Mouse (Mus musculus) thymus, adult 18-20 months (tissue): ENCODE data around the gene Olfr134.
"Not testable (repeated sequence)": the region's sequence is repeated elsewhere in the genome, so short reads cannot be mapped to it uniquely, and the experiment has no call there.

Experiments used
- DNase-seq, 2 experiments: peaks; one replicate each; pipeline ENCODE4 v3.0.0; 2022; ENCODE audit warnings: mixed read lengths in 2 of 2

The Olfr134 gene

DNA sequence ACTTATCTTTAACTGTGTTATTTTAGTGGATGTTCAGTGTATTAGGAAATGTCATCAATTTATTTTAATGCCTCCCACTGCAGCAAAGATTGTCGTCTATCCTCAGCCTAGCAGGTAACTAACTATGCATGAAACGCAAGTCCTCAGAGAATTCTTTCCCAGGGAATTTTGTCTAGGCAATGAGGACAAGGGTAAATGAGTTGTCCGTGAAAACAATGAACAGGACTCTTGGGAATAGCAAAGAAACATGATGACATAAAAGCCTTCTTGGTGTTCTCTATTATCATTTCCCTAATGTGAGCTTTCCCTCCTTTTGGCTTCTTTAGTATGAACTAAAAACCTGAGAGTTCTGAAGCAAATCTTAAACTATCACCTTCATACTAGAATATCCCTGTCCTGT lies at the start of gene Olfr134:
Gene Olfr134 (plus strand): TSS at position 301 of the 400 bp plus-strand sequence.
- DNase-seq: no peak

DNA sequence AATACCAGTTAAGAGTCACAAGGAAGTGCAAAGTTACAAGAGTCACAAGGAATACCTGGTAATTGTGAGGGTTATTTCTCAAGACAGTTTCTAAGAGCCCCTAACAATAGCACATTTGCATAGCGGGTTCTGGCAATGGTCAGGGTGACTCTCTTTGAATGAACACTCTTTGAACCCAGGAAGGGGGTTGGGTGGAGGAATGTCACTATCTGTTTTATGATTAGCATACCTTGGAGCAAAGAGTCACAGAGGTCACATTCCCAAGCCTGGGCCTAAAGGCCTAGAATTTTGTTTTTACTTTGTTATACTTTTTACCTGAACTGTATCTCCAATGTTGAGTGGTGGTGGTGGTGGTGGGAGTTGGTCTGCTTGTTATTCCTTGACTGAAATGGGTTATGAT lies 47.0 kb upstream of the Olfr134 start:
- not testable (repeated sequence) for DNase-seq

DNA sequence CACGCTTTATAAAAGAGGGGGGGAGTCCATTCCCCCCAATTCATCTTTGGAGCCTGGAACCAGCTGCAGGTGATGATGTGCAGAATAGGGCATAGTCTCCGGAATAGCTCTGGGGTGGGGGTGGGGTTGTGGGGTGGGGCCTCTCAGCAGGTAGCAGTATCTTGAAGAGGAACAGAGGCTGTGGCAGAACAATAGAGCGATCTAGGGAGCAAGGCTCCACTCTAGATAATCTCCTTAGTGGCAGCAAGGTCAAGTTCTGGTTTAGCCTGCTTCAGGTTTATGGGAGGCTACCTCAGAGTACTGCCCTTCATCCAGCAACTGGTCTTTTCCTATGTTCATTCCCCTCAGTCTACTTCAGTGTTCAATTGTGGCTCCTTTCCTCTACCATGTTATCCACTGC lies 45.8 kb upstream of the Olfr134 start:
- not testable (repeated sequence) for DNase-seq

DNA sequence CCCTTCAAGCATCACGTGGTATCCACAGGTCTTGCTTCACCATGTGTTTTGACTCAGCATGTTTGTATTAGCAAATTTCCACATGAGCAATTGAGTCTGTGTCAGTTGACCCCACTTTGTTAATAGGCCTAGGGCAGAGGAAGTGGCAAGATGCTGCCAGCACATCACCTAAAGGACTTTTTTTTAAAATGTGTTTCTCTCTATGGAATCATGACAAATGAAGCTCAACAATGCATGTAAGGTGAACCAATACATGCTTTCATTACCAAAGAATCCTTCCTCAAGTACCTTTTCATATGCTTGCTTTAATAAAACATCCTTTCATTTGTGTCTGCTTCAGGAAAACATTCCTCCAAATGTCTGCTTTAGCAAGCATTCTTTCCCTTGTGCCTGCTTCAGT lies 36.8 kb upstream of the Olfr134 start, which contains the start of gene Olfr132:
Gene Olfr132 (minus strand): TSS at position 101 of the 400 bp plus-strand sequence.
- no peak for DNase-seq

DNA sequence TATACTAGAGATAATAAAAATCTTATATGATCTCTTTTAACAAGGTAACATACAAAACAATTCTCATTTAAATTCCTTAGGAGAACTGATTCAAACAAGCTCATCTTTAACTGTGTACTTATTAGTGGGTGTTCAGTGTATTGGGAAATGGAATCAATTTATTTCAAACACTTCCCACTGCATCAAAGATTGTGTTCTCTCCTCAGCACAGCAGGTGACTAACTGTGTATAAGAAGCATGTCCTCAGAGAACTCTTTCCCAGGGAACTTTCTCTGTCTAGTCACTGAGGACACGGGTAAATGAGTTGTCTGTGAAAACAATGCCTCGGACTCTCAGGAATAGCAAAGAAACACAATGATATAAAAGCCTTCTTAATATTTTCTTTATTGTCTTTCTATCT lies 26.2 kb upstream of the Olfr134 start, which contains the start of gene Olfr133:
Gene Olfr133 (plus strand): TSS at position 301 of the 400 bp plus-strand sequence.
- DNase-seq: no peak

DNA sequence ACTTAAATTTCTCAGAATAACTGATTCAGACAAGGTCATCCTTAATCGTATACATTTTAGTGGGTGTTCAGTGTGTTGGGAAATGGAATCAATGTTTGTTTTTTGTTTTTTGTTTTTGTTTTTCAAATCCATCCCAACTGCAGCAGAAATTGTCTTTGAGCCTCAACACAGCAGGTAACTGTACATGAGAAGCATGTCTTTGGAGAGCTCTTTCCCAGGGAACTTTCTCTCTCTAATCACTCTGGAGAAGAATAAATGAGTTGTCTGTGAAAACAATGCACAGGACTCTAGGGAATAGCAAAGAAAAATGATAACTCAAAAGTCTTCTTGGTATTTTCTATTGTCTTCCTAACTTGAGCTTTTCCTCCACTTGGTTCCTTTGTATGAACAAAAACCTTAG lies 32.8 kb downstream of the Olfr134 start, which contains the start of gene Olfr135:
Gene Olfr135 (plus strand): TSS at position 301 of the 400 bp plus-strand sequence.
- no peak for DNase-seq
